Mouse (Mus musculus): ENCODE results near the gene Usp2. TPM values are rescaled to one million over a fixed set of nuclear protein-coding genes. Genes with fewer than 3 reads are reported as not detected.
A peak's percentile ranks its signal among the peaks of the same experiment; 100 is the strongest.

Usp2 gene
- total and polyA plus RNA-seq, 3 experiments = 2.1 to 2.3 (median 2.2) TPM

- DNase-seq (ENCODE audit: extremely low read depth) = no peak
- TF ChIP-seq UBTF (IDR thresholded peaks at IDR 0.05; ENCODE audit: low read depth, low read length) (no peak), ETS1 (conservative IDR thresholded peaks at IDR 0.05; ENCODE audit: low read depth, low read length) (no peak), USF1 (IDR thresholded peaks at IDR 0.05; ENCODE audit: low read depth, low read length) (no peak), MAZ (IDR thresholded peaks at IDR 0.05; ENCODE audit: low read depth, low read length) (no peak), RCOR1 (conservative IDR thresholded peaks at IDR 0.05; ENCODE audit: low read depth, low read length) (no peak), MXI1 (IDR thresholded peaks at IDR 0.05; ENCODE audit: low read depth, low read length) (no peak), IRF4 (IDR thresholded peaks at IDR 0.05; ENCODE audit: low read depth, low read length) (no peak), NRF1 (IDR thresholded peaks at IDR 0.05; ENCODE audit: low read depth, low read length) (no peak), JUN (IDR thresholded peaks at IDR 0.05; ENCODE audit: insufficient read depth, low read depth, low read length) (no peak), ELF1 (IDR thresholded peaks at IDR 0.05; ENCODE audit: low read depth, low read length) (no peak)
- H3K9me3 ChIP-seq (replicated peaks; ENCODE audit: low read length) = no peaks in the 10 kb centered on the region
- dilution Hi-C loops (cut with MboI; ENCODE audit: extremely low pct_ligation_motif_present, extremely low pct_unique_long_range_greater_than_20kb, low sequenced_read_pairs) = no loop called here
- H3K79me2 ChIP-seq (replicated peaks; ENCODE audit: control insufficient read depth, extremely low read depth, insufficient read depth, poor library complexity, severe bottlenecking) = no peaks in the 10 kb centered on the region
- no peak overlapping the region for H3K4me3 ChIP-seq (replicated peaks in 1 of 3; ENCODE audit: low read depth in 2 of 3, low read length in 2 of 3, poor library complexity in 1 of 3)
- no peak overlapping the region for H3K9ac ChIP-seq (ENCODE audit: insufficient read depth, low read depth)
- H3K27ac ChIP-seq (ENCODE audit: insufficient read depth, low read depth) = no peak overlapping the region
- no peak overlapping the region for H3K4me2 ChIP-seq (ENCODE audit: insufficient read depth, low read depth, poor library complexity, severe bottlenecking)
- peaks cover 10 to 45% of the 10 kb centered on the region in 2 experiments for H3K4me1 ChIP-seq (ENCODE audit: control insufficient read depth in 1 of 2, insufficient read depth in 2 of 2)
- in situ Hi-C loops (cut with MboI; ENCODE audit: low pct_ligation_motif_present, low pct_unique_long_range_greater_than_20kb, low sequenced_read_pairs) = no loop called here
- H3K36me3 ChIP-seq (replicated peaks in 1 of 2; ENCODE audit: control insufficient read depth in 1 of 2, insufficient read depth in 1 of 2, low read length in 1 of 2) = no peaks in the 10 kb centered on the region
- peaks cover 60% of the 10 kb centered on the region for H3K27me3 ChIP-seq (replicated peaks)
Observed at GRCm38 (mm10) chr9:44083392-44084121, 16.7 kb downstream of the Usp2 start.

GRCm38 (mm10) chr9:44084236-44084635 is 17.4 kb downstream of the Usp2 start:
- Histone ChIP-seq H3K36me3 (replicated peaks in 1 of 2; ENCODE audit: control insufficient read depth in 1 of 2, insufficient read depth in 1 of 2, low read length in 1 of 2) (no peaks in the 10 kb centered on the region), H3K4me1 (ENCODE audit: control insufficient read depth in 1 of 2, insufficient read depth in 2 of 2) (peaks cover 16 to 49% of the 10 kb centered on the region in 2 experiments), H3K27ac (ENCODE audit: insufficient read depth, low read depth) (no peak overlapping the region), H3K79me2 (replicated peaks; ENCODE audit: control insufficient read depth, extremely low read depth, insufficient read depth, poor library complexity, severe bottlenecking) (no peaks in the 10 kb centered on the region), H3K9me3 (replicated peaks; ENCODE audit: low read length) (no peaks in the 10 kb centered on the region), H3K27me3 (replicated peaks) (peaks cover 60% of the 10 kb centered on the region), H3K4me3 (replicated peaks in 1 of 3; ENCODE audit: low read depth in 2 of 3, low read length in 2 of 3, poor library complexity in 1 of 3) (no peak overlapping the region), H3K9ac (ENCODE audit: insufficient read depth, low read depth) (no peak overlapping the region), H3K4me2 (ENCODE audit: insufficient read depth, low read depth, poor library complexity, severe bottlenecking) (peak overlapping the region; percentile 63)
- in situ Hi-C loops (cut with MboI; ENCODE audit: low pct_ligation_motif_present, low pct_unique_long_range_greater_than_20kb, low sequenced_read_pairs) = no loop called here
- TF ChIP-seq CTCF (conservative IDR thresholded peaks at IDR 0.05 in 1 of 2, IDR thresholded peaks at IDR 0.05 in 1 of 2; ENCODE audit: low read depth in 2 of 2, low read length in 2 of 2) (no peak), NELFE (IDR thresholded peaks at IDR 0.05; ENCODE audit: low read depth, low read length) (no peak), MAX (IDR thresholded peaks at IDR 0.05; ENCODE audit: low read length) (no peak), USF1 (IDR thresholded peaks at IDR 0.05; ENCODE audit: low read depth, low read length) (no peak), MAZ (IDR thresholded peaks at IDR 0.05; ENCODE audit: low read depth, low read length) (no peak), MYC (IDR thresholded peaks at IDR 0.05; ENCODE audit: low read depth, low read length) (no peak), MEF2A (IDR thresholded peaks at IDR 0.05; ENCODE audit: borderline replicate concordance, low read depth, low read length) (no peak), BHLHE40 (IDR thresholded peaks at IDR 0.05; ENCODE audit: low read depth, low read length) (no peak), IRF4 (IDR thresholded peaks at IDR 0.05; ENCODE audit: low read depth, low read length) (no peak), GABPA (IDR thresholded peaks at IDR 0.05; ENCODE audit: insufficient replicate concordance, low read depth, low read length) (no peak), ZKSCAN1 (IDR thresholded peaks at IDR 0.05; ENCODE audit: borderline replicate concordance, low read depth, low read length) (no peak), RCOR1 (conservative IDR thresholded peaks at IDR 0.05; ENCODE audit: low read depth, low read length) (no peak)
- dilution Hi-C loops (cut with MboI; ENCODE audit: extremely low pct_ligation_motif_present, extremely low pct_unique_long_range_greater_than_20kb, low sequenced_read_pairs) = no loop called here
- no peak for DNase-seq (ENCODE audit: extremely low read depth)

Measured in CH12.LX (cell line).